Mouse (Mus musculus) heart, embryonic 11.5 days (tissue): ENCODE data around the gene Kcnk3. TPM values are rescaled to one million over a fixed set of nuclear protein-coding genes. Genes with fewer than 3 reads are reported as not detected.

Experiments used
- ATAC-seq: fragments of 200-750 bp; cut with Nextera tagmentation; replicated peaks from 2 replicates; pipeline ENCODE4 v1.8.0; 2017; ENCODE audit warnings: moderate library complexity; ENCODE audit not compliant: insufficient number of reproducible peaks, low FRiP score, low TSS enrichment
- H3K27ac ChIP-seq: fragments of 300-500 bp; sonication (generic); 2 replicates; pipeline ENCODE4 v1.5.1; 2014; ENCODE audit warnings: mild to moderate bottlenecking, low read depth, low read length
- H3K27me3 ChIP-seq: fragments of 300-500 bp; sonication (generic); 2 replicates; pipeline ENCODE4 v1.6.1; 2014; ENCODE audit warnings: mild to moderate bottlenecking, low read length, mixed read lengths; ENCODE audit not compliant: control insufficient read depth, insufficient read depth
- H3K36me3 ChIP-seq: fragments of 300-500 bp; sonication (generic); 2 replicates; pipeline ENCODE4 v1.6.1; 2014; ENCODE audit warnings: mild to moderate bottlenecking, low read length, moderate library complexity, mixed read lengths; ENCODE audit not compliant: control insufficient read depth, insufficient read depth
- H3K4me1 ChIP-seq: fragments of 300-500 bp; sonication (generic); 2 replicates; pipeline ENCODE4 v1.6.1; 2014; ENCODE audit warnings: low read length; ENCODE audit not compliant: control insufficient read depth, insufficient read depth
- H3K4me2 ChIP-seq: fragments of 300-500 bp; sonication (generic); 2 replicates; pipeline ENCODE4 v1.6.1; 2014; ENCODE audit warnings: mild to moderate bottlenecking, moderate library complexity
- H3K4me3 ChIP-seq: fragments of 300-500 bp; sonication (generic); 2 replicates; pipeline ENCODE4 v1.5.1; 2014; ENCODE audit warnings: low read depth, low read length
- H3K9ac ChIP-seq: fragments of 300-500 bp; sonication (generic); 2 replicates; pipeline ENCODE4 v1.6.1; 2014; ENCODE audit warnings: mild to moderate bottlenecking, low read depth, low read length, moderate library complexity
- H3K9me3 ChIP-seq: fragments of 300-500 bp; sonication (generic); replicated peaks from 2 replicates; pipeline ENCODE4 v1.6.1; 2016; ENCODE audit warnings: low read length; ENCODE audit not compliant: control insufficient read depth
- WGBS: fragments of 180-500 bp; shearing (Covaris S2); extraction: QIAGEN DNeasy Blood & Tissue Kit; methylation state at CpG from one replicate; pipeline ENCODE4 v1.1.7; 2014; ENCODE audit not compliant: insufficient replicate concordance; 5-methylcytosine and 5-hydroxymethylcytosine counted together
- polyA plus RNA-seq: library from polyadenylated mRNA; unstranded; fragments of >200 nt; fragmentation: Nextera tagmentation; extraction: Ambion mirVana; gene quantifications from 2 replicates; pipeline ENCODE4 v1.2.1, GENCODE M21; 2014

The Kcnk3 gene
- polyA plus RNA-seq, 1 experiment from 2014 or later: 37.8 TPM

DNA sequence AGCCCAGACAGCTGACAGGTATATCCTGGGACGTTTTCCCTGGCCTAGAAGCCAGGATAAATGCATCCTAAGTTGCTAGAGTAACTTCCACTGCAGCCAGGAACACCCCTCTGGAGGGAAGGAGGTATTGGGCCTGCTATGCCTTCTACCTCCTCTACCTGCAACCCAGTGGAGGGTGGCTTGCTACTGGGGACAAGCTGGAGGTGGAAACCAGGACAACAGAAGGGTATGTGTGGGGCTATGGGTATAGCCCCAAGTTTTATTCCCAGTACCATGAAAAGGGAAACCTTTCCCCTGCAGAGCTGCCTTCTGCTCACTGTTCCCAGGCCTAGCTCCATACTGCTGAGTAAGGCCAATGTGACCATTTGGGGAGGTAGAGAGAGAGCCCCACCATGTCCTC lies 36.3 kb downstream of the Kcnk3 start:
- Histone ChIP-seq H3K4me1 (peaks cover 28% of the 10 kb centered on the region), H3K36me3 (no peaks in the 10 kb centered on the region), H3K4me3 (no peak overlapping the region), H3K9ac (no peak overlapping the region), H3K27ac (no peak overlapping the region), H3K27me3 (peaks cover 26% of the 10 kb centered on the region), H3K4me2 (no peak overlapping the region), H3K9me3 (no peaks in the 10 kb centered on the region)
- 53% methylated on average over 1 of the region's 1 CpGs for WGBS
- no peak for ATAC-seq

GRCm38 (mm10) chr5:30624908-30625307 lies 36.9 kb downstream of the Kcnk3 start:
- Histone ChIP-seq H3K9ac (no peak overlapping the region), H3K36me3 (no peaks in the 10 kb centered on the region), H3K27ac (no peak overlapping the region), H3K4me2 (no peak overlapping the region), H3K4me1 (peaks cover 28% of the 10 kb centered on the region), H3K4me3 (no peak overlapping the region), H3K27me3 (peaks cover 26% of the 10 kb centered on the region), H3K9me3 (no peaks in the 10 kb centered on the region)
- no peak for ATAC-seq
- 35% methylated on average over 4 of the region's 4 CpGs for WGBS

DNA sequence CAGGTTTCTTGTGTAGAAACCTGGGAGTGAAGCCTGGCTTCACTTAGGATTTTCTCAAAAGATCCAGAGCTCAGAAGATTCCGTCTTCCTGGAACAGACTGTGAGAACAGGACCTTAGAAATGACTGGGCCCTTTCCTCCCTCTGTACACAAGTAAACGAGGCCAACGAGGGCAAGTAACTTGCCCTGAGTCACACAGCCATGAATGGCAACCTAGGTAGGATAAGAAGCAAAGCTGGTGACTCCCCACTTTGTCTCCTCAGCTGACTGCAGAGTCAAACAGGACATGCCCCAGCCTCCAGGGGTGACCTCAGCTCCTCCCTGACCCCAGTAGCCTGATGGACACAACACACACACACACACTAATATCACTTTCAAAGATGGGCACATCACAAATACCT lies 37.4 kb downstream of the Kcnk3 start:
- no peak overlapping the region for H3K9ac ChIP-seq
- 77% methylated on average over 3 of the region's 3 CpGs for WGBS
- no peak overlapping the region for H3K4me2 ChIP-seq
- no peaks in the 10 kb centered on the region for H3K36me3 ChIP-seq
- peaks cover 26% of the 10 kb centered on the region for H3K27me3 ChIP-seq
- H3K9me3 ChIP-seq: no peaks in the 10 kb centered on the region
- ATAC-seq: no peak
- H3K4me3 ChIP-seq: no peak overlapping the region
- H3K27ac ChIP-seq: no peak overlapping the region
- peaks cover 28% of the 10 kb centered on the region for H3K4me1 ChIP-seq

DNA sequence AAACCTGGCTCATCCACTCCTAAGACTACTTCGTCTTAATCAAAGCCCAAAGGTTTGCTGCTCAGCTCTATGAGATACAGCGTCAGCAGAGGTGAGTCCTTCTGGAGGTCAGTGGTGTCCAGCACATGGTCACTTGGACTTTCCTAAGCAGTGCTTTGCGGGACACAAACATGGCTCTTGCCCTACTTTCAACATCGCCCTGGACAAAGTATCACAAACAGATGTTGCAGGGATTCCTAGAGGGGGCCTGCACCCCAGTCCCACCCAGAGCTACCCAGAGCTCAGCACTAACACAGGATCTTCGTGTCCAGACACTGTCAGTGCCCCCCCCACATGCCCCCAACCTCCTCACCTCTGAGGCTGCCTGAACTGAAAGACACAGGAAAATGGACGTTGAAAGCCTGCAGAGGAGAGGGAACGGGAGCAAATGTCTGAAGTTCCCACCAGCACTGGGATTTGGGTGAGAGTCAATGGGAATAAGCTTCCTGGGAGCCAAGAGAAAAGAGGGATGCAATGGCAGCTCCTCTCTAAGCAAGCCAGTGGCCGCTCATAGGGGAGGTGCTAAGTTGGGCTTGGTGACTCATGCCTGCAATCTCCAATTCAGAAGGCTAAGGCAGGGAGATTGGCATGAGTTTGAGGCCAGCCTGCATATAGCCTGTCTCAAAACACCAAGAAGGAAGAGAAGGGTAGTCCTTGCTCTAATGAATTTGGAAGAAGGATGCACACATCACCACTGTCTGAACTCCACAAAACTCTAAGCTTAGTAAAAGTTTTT lies 38.5 kb downstream of the Kcnk3 start:
- Histone ChIP-seq H3K36me3 (no peaks in the 10 kb centered on the region), H3K4me3 (no peak overlapping the region), H3K27me3 (peaks cover 14% of the 10 kb centered on the region), H3K9me3 (no peaks in the 10 kb centered on the region), H3K9ac (no peak overlapping the region), H3K27ac (peak overlapping the region; percentile 24), H3K4me2 (no peak overlapping the region), H3K4me1 (peaks cover 28% of the 10 kb centered on the region)
- ATAC-seq: no peak
- 70% methylated on average over 8 of the region's 8 CpGs for WGBS

- Histone ChIP-seq H3K27me3 (no peaks in the 10 kb centered on the region), H3K4me1 (peaks cover 16% of the 10 kb centered on the region), H3K36me3 (no peaks in the 10 kb centered on the region), H3K9me3 (no peaks in the 10 kb centered on the region), H3K9ac (no peak overlapping the region), H3K4me2 (no peak overlapping the region), H3K27ac (no peak overlapping the region), H3K4me3 (no peak overlapping the region)
- no peak for ATAC-seq
- WGBS: 77% methylated on average over 3 of the region's 3 CpGs
These were observed 40.5 kb downstream of the Kcnk3 start for GRCm38 (mm10) chr5:30628511-30628910.

DNA sequence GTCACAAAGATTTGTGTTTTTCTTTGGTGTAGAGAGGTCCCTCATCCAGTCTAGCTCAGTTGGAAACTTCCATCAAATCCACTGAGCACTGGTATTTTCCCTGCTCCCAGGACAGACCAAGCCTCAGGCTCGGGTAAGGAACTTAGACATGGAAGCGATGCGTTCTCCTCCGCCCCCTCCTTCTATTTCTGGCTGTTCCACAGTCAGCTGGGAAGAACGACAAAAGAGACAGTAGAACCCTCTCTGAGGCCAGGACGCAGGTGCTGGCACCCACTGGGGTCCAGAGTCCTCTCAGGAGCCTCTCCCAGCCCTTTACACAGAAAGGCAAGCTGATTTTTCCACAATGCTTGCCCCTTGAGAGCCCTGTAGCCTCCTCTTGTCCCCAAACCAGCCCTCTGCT lies 42.4 kb downstream of the Kcnk3 start:
- no peaks in the 10 kb centered on the region for H3K9me3 ChIP-seq
- H3K4me1 ChIP-seq: peaks cover 8% of the 10 kb centered on the region; the same call in 1 of the 2 replicates
- H3K27ac ChIP-seq: no peak overlapping the region
- H3K36me3 ChIP-seq: no peaks in the 10 kb centered on the region
- H3K27me3 ChIP-seq: no peaks in the 10 kb centered on the region
- WGBS: 69% methylated on average over 6 of the region's 6 CpGs
- H3K4me2 ChIP-seq: no peak overlapping the region
- no peak for ATAC-seq
- no peak overlapping the region for H3K9ac ChIP-seq
- H3K4me3 ChIP-seq: no peak overlapping the region

GRCm38 (mm10) chr5:30632134-30632533 lies 44.2 kb downstream of the Kcnk3 start:
- no peak overlapping the region for H3K9ac ChIP-seq
- H3K4me3 ChIP-seq: no peak overlapping the region
- 43% methylated on average over 1 of the region's 1 CpGs for WGBS
- H3K27ac ChIP-seq: no peak overlapping the region
- H3K9me3 ChIP-seq: no peaks in the 10 kb centered on the region
- H3K27me3 ChIP-seq: no peaks in the 10 kb centered on the region; the same call in 1 of the 2 replicates
- H3K4me2 ChIP-seq: no peak overlapping the region
- H3K36me3 ChIP-seq: no peaks in the 10 kb centered on the region
- H3K4me1 ChIP-seq: peaks cover 1% of the 10 kb centered on the region; the same call in 1 of the 2 replicates
- ATAC-seq: no peak

GRCm38 (mm10) chr5:30636994-30637393 lies 49.0 kb downstream of the Kcnk3 start:
- no peaks in the 10 kb centered on the region for H3K9me3 ChIP-seq

GRCm38 (mm10) chr5:30638041-30638440 lies 50.1 kb downstream of the Kcnk3 start:
- Histone ChIP-seq H3K36me3 (no peaks in the 10 kb centered on the region), H3K4me3 (no peak overlapping the region), H3K9me3 (no peaks in the 10 kb centered on the region), H3K4me1 (no peaks in the 10 kb centered on the region), H3K4me2 (no peak overlapping the region), H3K27ac (no peak overlapping the region), H3K27me3 (no peaks in the 10 kb centered on the region; the same call in 1 of the 2 replicates), H3K9ac (no peak overlapping the region)
- 6% methylated on average over 6 of the region's 6 CpGs for WGBS
- ATAC-seq: no peak

More at GRCm38 (mm10) chr5:30636994-30637393, 49.0 kb downstream of the Kcnk3 start:
- H3K4me3 ChIP-seq: no peak overlapping the region
- no peak overlapping the region for H3K9ac ChIP-seq
- H3K4me2 ChIP-seq: no peak overlapping the region
- no peaks in the 10 kb centered on the region for H3K4me1 ChIP-seq
- 46% methylated on average over 7 of the region's 7 CpGs for WGBS
- ATAC-seq: no peak
- H3K27me3 ChIP-seq: no peaks in the 10 kb centered on the region; the same call in 1 of the 2 replicates
- H3K27ac ChIP-seq: no peak overlapping the region
- H3K36me3 ChIP-seq: no peaks in the 10 kb centered on the region
